Mouse (Mus musculus) cerebellum, postnatal 4 days (tissue): ENCODE measurements around the gene Fut2.
A peak's percentile ranks its signal among the peaks of the same experiment; 100 is the strongest.
"Not testable (repeated sequence)": the region's sequence is repeated elsewhere in the genome, so short reads cannot be mapped to it uniquely, and the experiment has no call there.

Experiments used
- DNase-seq, 2 experiments: peaks; one replicate each; pipeline ENCODE4 v3.0.0; 2022; ENCODE audit warnings: low spot score in 2 of 2, mixed read lengths in 1 of 2

Fut2 gene

GRCm38 (mm10) chr7:45677627-45678295 lies 11.6 kb upstream of the Fut2 start:
- no peak for DNase-seq

- DNase-seq, result no peak
Measured at GRCm38 (mm10) chr7:45668921-45669320, 2.7 kb upstream of the Fut2 start.

- DNase-seq, result no peak
Measured at GRCm38 (mm10) chr7:45667761-45668160, 1.6 kb upstream of the Fut2 start.

- DNase-seq, result no peak
Measured at GRCm38 (mm10) chr7:45665303-45666138, 673 bp downstream of the Fut2 start.

- DNase-seq, result not testable (repeated sequence)
Measured at GRCm38 (mm10) chr7:45661702-45662101, 4.5 kb downstream of the Fut2 start.

- no peak for DNase-seq
Measured at GRCm38 (mm10) chr7:45660746-45661478, 5.3 kb downstream of the Fut2 start.

GRCm38 (mm10) chr7:45654424-45655047 lies 11.7 kb downstream of the Fut2 start:
- no peak for DNase-seq

GRCm38 (mm10) chr7:45650484-45650883 lies 15.7 kb downstream of the Fut2 start:
- not testable (repeated sequence) for DNase-seq

- DNase-seq, result no peak
Measured at GRCm38 (mm10) chr7:45649351-45649750, 16.8 kb downstream of the Fut2 start.

- no peak for DNase-seq
Measured at GRCm38 (mm10) chr7:45646671-45647070, 19.5 kb downstream of the Fut2 start.

GRCm38 (mm10) chr7:45645591-45645971 lies 20.6 kb downstream of the Fut2 start:
- no peak for DNase-seq

GRCm38 (mm10) chr7:45644872-45645590 lies 21.2 kb downstream of the Fut2 start:
- no peak for DNase-seq

GRCm38 (mm10) chr7:45644183-45644582 lies 22.0 kb downstream of the Fut2 start:
- peak in 1 of 2 experiments; percentile 58 for DNase-seq

GRCm38 (mm10) chr7:45643441-45644178 lies 22.6 kb downstream of the Fut2 start:
- DNase-seq, result peak; percentile 87 to 96

- no peak for DNase-seq
Measured at GRCm38 (mm10) chr7:45642503-45643255, 23.5 kb downstream of the Fut2 start.

- DNase-seq, result peak in 1 of 2 experiments; percentile 38
Measured at GRCm38 (mm10) chr7:45642083-45642482, 24.1 kb downstream of the Fut2 start.

GRCm38 (mm10) chr7:45641391-45642040 lies 24.7 kb downstream of the Fut2 start:
- peak in 1 of 2 experiments; percentile 48 for DNase-seq

- no peak for DNase-seq
Measured at GRCm38 (mm10) chr7:45640191-45640957, 25.8 kb downstream of the Fut2 start.
